Mouse (Mus musculus) brain, embryonic 14.5 days (tissue): ENCODE data around the gene Tmprss9. TPM values are rescaled to one million over a fixed set of nuclear protein-coding genes. Genes with fewer than 3 reads are reported as not detected.

Experiments
- DNase-seq: peaks from one replicate; pipeline ENCODE4 v3.0.0-alpha.2; 2011; ENCODE audit warnings: low read depth
- CTCF ChIP-seq: fragments of 200-500 bp; IDR thresholded peaks from 2 replicates; pipeline ENCODE4 v1.5.1; 2012; ENCODE audit warnings: inconsistent platforms, mild to moderate bottlenecking, moderate library complexity, borderline replicate concordance; ENCODE audit not compliant: insufficient read depth, insufficient read length; ENCODE audit errors: extremely low read depth
- POLR2A ChIP-seq: fragments of 200-500 bp; IDR thresholded peaks from 2 replicates; pipeline ENCODE4 v1.6.1; 2012; ENCODE audit warnings: mild to moderate bottlenecking, inconsistent platforms, borderline replicate concordance; ENCODE audit not compliant: poor library complexity, insufficient read depth, insufficient read length, severe bottlenecking; ENCODE audit errors: extremely low read depth
- polyA plus RNA-seq: library from polyadenylated mRNA; depleted of rRNA; stranded (reverse); fragments of >200 nt; gene quantifications from 2 replicates; pipeline ENCODE4 v1.2.3, GENCODE M21; 2012

Tmprss9 gene
- polyA plus RNA-seq, 1 experiment: 0.22 TPM

GRCm38 (mm10) chr10:80874035-80874434 lies 2.4 kb downstream of the Tmprss9 start:
- no peak for TF ChIP-seq POLR2A
- no peak for TF ChIP-seq CTCF
- DNase-seq: no peak

DNA sequence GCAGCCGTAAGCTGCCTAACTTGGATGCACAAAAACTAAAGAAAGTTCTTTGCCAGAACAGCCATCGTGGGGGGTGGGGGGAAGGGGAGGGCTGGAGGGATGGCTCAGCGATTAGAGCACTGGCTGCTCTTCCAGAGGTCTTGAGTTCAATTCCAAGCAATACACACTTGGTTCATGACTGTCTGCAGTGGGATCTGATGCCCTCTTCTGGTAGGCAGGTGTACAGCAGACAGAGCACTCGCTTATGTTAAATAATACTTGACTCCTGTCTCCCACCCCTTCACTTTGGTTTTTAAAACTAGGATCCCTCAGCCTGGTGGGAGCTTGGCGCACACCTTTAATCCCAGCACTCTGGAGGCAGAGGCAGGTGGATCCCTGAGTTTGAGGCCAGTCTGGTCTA lies 4.4 kb downstream of the Tmprss9 start:
- DNase-seq: peak; percentile 70
- TF ChIP-seq POLR2A (no peak), CTCF (peak; percentile 72; the same call in 1 of the 2 replicates)

DNA sequence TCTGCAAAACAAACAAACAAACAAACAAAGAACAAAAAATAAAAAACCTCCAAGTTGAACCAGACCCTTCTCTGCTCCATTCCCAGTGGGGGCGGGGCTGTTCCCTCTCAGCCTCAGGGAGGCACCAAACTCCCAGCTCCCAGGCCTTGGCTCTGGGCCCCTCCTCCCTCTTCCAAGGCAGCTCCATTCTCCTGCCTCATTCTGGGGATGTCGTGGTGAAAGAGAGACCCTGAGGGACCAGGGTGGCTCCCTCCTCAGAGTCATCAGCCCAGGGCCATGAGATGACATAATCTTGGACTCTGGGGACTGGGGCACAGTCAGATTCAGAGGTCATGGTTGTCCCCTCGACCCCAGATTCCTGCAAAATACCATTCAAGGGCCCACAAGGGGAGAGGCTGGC lies 4.9 kb downstream of the Tmprss9 start:
- TF ChIP-seq POLR2A (no peak), CTCF (no peak)
- DNase-seq: no peak

DNA sequence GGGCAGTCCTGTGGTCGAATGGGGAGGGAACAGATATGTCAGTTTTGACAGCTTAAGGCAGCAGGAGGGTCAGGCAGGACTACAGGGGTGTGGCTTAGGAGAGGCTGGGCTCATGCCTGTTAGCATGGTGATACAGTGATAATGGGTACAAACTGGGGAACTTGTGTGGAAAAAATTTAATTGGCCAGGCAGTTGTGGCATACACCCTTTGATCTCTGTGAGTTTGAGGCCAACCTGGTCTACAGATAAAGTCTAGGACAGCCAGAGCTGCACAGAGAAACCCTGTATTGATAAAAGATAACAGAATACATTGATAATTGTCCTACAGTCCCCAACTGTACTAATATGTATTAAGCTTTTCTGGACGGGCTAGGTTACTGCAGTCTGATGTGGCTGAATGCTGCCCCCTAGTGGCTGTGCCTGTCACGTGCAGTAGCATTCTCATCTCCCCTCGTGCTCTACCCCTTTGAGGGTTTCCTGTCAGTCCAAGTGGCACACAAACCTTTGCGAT lies 8.5 kb downstream of the Tmprss9 start:
- peak; percentile 62 for DNase-seq
- peak; percentile 84 for TF ChIP-seq CTCF
- TF ChIP-seq POLR2A: no peak

DNA sequence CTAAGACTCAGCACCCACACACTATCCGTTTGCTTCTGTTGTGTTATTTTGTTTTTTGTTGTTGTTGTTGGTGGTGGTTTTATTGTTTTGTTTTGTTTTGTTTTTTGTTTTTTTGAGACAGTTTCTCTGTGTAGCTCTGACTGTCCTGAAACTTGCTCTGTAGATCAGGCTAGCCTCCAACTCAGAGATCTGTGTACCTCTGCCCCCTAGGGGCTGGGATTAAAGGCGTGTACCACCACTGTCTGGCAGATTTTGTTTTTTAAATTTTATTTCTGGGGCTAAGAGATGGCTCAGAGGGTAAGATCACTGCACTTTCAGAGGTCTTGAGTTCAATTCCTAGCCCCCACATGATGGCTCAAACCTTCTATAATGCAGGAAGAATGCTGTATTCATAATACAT lies 9.3 kb downstream of the Tmprss9 start:
- no peak for DNase-seq
- no peak for TF ChIP-seq POLR2A
- TF ChIP-seq CTCF: no peak

- TF ChIP-seq CTCF (peak; percentile 90), POLR2A (no peak)
- peak; percentile 72 for DNase-seq
These were observed 9.7 kb downstream of the Tmprss9 start for GRCm38 (mm10) chr10:80881301-80881700.

DNA sequence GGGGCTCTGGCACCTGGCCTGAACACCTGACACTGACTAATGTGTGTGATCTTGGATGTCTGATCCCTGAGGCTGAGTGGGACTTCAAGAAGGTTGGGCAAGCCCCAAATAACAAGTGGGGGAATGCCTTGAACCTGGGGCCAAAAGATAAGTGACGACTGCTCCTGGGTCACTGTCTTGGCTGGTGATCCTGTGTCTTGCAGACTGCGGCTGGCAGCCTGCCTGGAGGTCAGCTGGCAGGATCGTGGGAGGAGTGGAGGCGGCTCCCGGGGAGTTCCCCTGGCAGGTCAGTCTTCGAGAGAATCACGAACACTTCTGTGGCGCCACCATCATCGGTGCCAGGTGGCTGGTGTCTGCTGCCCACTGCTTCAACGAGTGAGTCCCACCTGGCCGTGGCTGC lies 15.5 kb downstream of the Tmprss9 start:
- DNase-seq: no peak
- TF ChIP-seq CTCF: no peak
- no peak for TF ChIP-seq POLR2A

GRCm38 (mm10) chr10:80895100-80895499 lies 23.5 kb downstream of the Tmprss9 start:
- TF ChIP-seq POLR2A (no peak), CTCF (no peak)
- no peak for DNase-seq

DNA sequence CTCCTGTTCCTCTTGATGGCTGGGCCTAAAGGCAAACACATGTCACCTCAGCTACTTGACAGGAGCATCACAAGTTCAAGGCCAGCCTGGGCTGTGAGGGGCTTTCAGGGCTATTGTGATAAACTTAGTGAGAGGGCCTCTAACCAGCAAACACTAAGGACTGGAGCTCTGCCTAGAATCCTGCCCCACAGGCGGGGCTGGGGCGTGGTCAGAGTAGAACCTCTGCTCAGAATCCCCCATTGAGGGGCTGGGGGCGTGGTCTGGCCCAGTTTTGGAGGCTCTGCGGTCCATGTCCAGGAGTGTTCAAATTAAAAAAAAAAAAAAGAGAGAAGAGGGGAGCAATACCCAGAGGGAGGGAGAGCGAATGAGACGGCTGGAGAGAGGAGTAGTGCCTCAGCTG lies 24.0 kb downstream of the Tmprss9 start:
- no peak for DNase-seq
- TF ChIP-seq POLR2A: no peak
- TF ChIP-seq CTCF: no peak

- TF ChIP-seq POLR2A: no peak
- TF ChIP-seq CTCF: no peak
- DNase-seq: no peak
These were observed 25.2 kb downstream of the Tmprss9 start for GRCm38 (mm10) chr10:80896581-80897485.

GRCm38 (mm10) chr10:80897861-80898510 lies 26.3 kb downstream of the Tmprss9 start:
- peak; percentile 17 for DNase-seq
- TF ChIP-seq CTCF (no peak), POLR2A (no peak)
